Mouse (Mus musculus) heart, embryonic 16.5 days (tissue): ENCODE data around the gene Cmss1. TPM values are rescaled to one million over a fixed set of nuclear protein-coding genes. Genes with fewer than 3 reads are reported as not detected.

Experiments used
- ATAC-seq: fragments of 200-750 bp; cut with Nextera tagmentation; replicated peaks from 2 replicates; pipeline ENCODE4 v1.8.0; 2017; ENCODE audit warnings: moderate number of reproducible peaks; ENCODE audit not compliant: insufficient read depth, low FRiP score; ENCODE audit errors: extremely low read depth
- H3K27ac ChIP-seq: fragments of 300-500 bp; sonication (generic); 2 replicates; pipeline ENCODE4 v1.5.1; 2014; ENCODE audit warnings: mild to moderate bottlenecking, low read length, control low read depth, moderate library complexity
- H3K27me3 ChIP-seq: fragments of 300-500 bp; sonication (generic); 2 replicates; pipeline ENCODE4 v1.6.1; 2014; ENCODE audit warnings: low read length, mixed read lengths; ENCODE audit not compliant: control insufficient read depth, insufficient read depth
- H3K36me3 ChIP-seq: fragments of 300-500 bp; sonication (generic); 2 replicates; pipeline ENCODE4 v1.6.1; 2014; ENCODE audit not compliant: control insufficient read depth, insufficient read depth
- H3K4me1 ChIP-seq: fragments of 300-500 bp; sonication (generic); 2 replicates; pipeline ENCODE4 v1.6.1; 2014; ENCODE audit warnings: low read length, mixed read lengths; ENCODE audit not compliant: control insufficient read depth, insufficient read depth
- H3K4me2 ChIP-seq: fragments of 300-500 bp; sonication (generic); 2 replicates; pipeline ENCODE4 v1.6.1; 2014; ENCODE audit warnings: low read depth, mild to moderate bottlenecking, control low read depth, low read length
- H3K4me3 ChIP-seq: fragments of 300-500 bp; sonication (generic); 2 replicates; pipeline ENCODE4 v1.5.1; 2014; ENCODE audit warnings: mild to moderate bottlenecking, control low read depth, low read length
- H3K9ac ChIP-seq: fragments of 300-500 bp; sonication (generic); 2 replicates; pipeline ENCODE4 v1.6.1; 2014; ENCODE audit warnings: low read length, control low read depth
- H3K9me3 ChIP-seq: fragments of 300-500 bp; sonication (generic); replicated peaks from 2 replicates; pipeline ENCODE4 v1.6.1; 2016; ENCODE audit warnings: low read length; ENCODE audit not compliant: control insufficient read depth
- WGBS: fragments of 180-500 bp; shearing (Covaris S2); extraction: QIAGEN DNeasy Blood & Tissue Kit; methylation state at CpG from one replicate; pipeline ENCODE4 v1.1.7; 2014; 5-methylcytosine and 5-hydroxymethylcytosine counted together
- polyA plus RNA-seq: library from polyadenylated mRNA; unstranded; fragments of >200 nt; fragmentation: Nextera tagmentation; extraction: Ambion mirVana; gene quantifications from 2 replicates; pipeline ENCODE4 v1.2.1, GENCODE M21; 2015

The Cmss1 gene
- polyA plus RNA-seq, 1 experiment from 2014 or later = 39.5 TPM

- no peak overlapping the region for H3K4me3 ChIP-seq
- no peak overlapping the region for H3K4me2 ChIP-seq
- no peaks in the 10 kb centered on the region for H3K27me3 ChIP-seq
- H3K27ac ChIP-seq = peak overlapping the region; percentile 19; the same call in 1 of the 2 replicates
- no peaks in the 10 kb centered on the region for H3K9me3 ChIP-seq
- H3K36me3 ChIP-seq = no peaks in the 10 kb centered on the region
- no peak overlapping the region for H3K9ac ChIP-seq
- H3K4me1 ChIP-seq = peaks cover 2% of the 10 kb centered on the region; the same call in 1 of the 2 replicates
- ATAC-seq = no peak; the same call in 1 of the 2 replicates
- WGBS = 65% methylated on average over 10 of the region's 10 CpGs
Observed at GRCm38 (mm10) chr16:57515636-57516035, 91.0 kb downstream of the Cmss1 start.

GRCm38 (mm10) chr16:57514371-57514770 lies 92.3 kb downstream of the Cmss1 start:
- no peak overlapping the region for H3K4me3 ChIP-seq
- no peak overlapping the region for H3K9ac ChIP-seq
- H3K27me3 ChIP-seq = no peaks in the 10 kb centered on the region
- peaks cover 2% of the 10 kb centered on the region; the same call in 1 of the 2 replicates for H3K4me1 ChIP-seq
- H3K9me3 ChIP-seq = no peaks in the 10 kb centered on the region
- no peak for ATAC-seq
- no peak overlapping the region for H3K4me2 ChIP-seq
- H3K27ac ChIP-seq = no peak overlapping the region
- WGBS = 69% methylated on average over 4 of the region's 4 CpGs
- H3K36me3 ChIP-seq = no peaks in the 10 kb centered on the region

GRCm38 (mm10) chr16:57513562-57513961 lies 93.1 kb downstream of the Cmss1 start:
- Histone ChIP-seq H3K9ac (no peak overlapping the region), H3K4me3 (no peak overlapping the region), H3K36me3 (no peaks in the 10 kb centered on the region), H3K27ac (no peak overlapping the region), H3K4me1 (peaks cover 2% of the 10 kb centered on the region; the same call in 1 of the 2 replicates), H3K27me3 (no peaks in the 10 kb centered on the region), H3K4me2 (no peak overlapping the region), H3K9me3 (no peaks in the 10 kb centered on the region)
- 86% methylated on average over 7 of the region's 7 CpGs for WGBS
- no peak for ATAC-seq

GRCm38 (mm10) chr16:57509099-57509498 lies 97.6 kb downstream of the Cmss1 start:
- no peak for ATAC-seq
- Histone ChIP-seq H3K4me1 (peaks cover 3% of the 10 kb centered on the region; the same call in 1 of the 2 replicates), H3K4me2 (no peak overlapping the region), H3K9ac (no peak overlapping the region), H3K4me3 (no peak overlapping the region), H3K36me3 (0 out of 2 replicates have a peak, but pooled peaks cover 2% of the 10 kb centered on the region), H3K27me3 (no peaks in the 10 kb centered on the region), H3K9me3 (no peaks in the 10 kb centered on the region), H3K27ac (no peak overlapping the region)
- WGBS = 64% methylated on average over 3 of the region's 3 CpGs

- ATAC-seq = no peak
- Histone ChIP-seq H3K27me3 (no peaks in the 10 kb centered on the region), H3K4me1 (peaks cover 3% of the 10 kb centered on the region; the same call in 1 of the 2 replicates), H3K9ac (no peak overlapping the region), H3K27ac (no peak overlapping the region), H3K4me2 (no peak overlapping the region), H3K4me3 (no peak overlapping the region), H3K9me3 (no peaks in the 10 kb centered on the region), H3K36me3 (0 out of 2 replicates have a peak, but pooled peaks cover 2% of the 10 kb centered on the region)
- 91% methylated on average over 1 of the region's 1 CpGs for WGBS
Observed at GRCm38 (mm10) chr16:57508351-57508750, 98.3 kb downstream of the Cmss1 start.

GRCm38 (mm10) chr16:57506133-57506532 lies 100.5 kb downstream of the Cmss1 start:
- H3K9me3 ChIP-seq = no peaks in the 10 kb centered on the region
- H3K9ac ChIP-seq = no peak overlapping the region
- H3K27ac ChIP-seq = no peak overlapping the region
- ATAC-seq = no peak
- no peaks in the 10 kb centered on the region for H3K27me3 ChIP-seq
- no peak overlapping the region for H3K4me2 ChIP-seq
- 81% methylated on average over 6 of the region's 6 CpGs for WGBS
- no peak overlapping the region for H3K4me3 ChIP-seq
- H3K36me3 ChIP-seq = 0 out of 2 replicates have a peak, but pooled peaks cover 2% of the 10 kb centered on the region
- peaks cover 7% of the 10 kb centered on the region; the same call in 1 of the 2 replicates for H3K4me1 ChIP-seq

- Histone ChIP-seq H3K9me3 (no peaks in the 10 kb centered on the region), H3K9ac (no peak overlapping the region), H3K4me1 (peaks cover 11% of the 10 kb centered on the region; the same call in 1 of the 2 replicates), H3K27ac (no peak overlapping the region), H3K36me3 (0 out of 2 replicates have a peak, but pooled peaks cover 2% of the 10 kb centered on the region), H3K4me2 (no peak overlapping the region), H3K4me3 (no peak overlapping the region), H3K27me3 (no peaks in the 10 kb centered on the region)
- ATAC-seq = no peak
- 62% methylated on average over 4 of the region's 4 CpGs for WGBS
Observed at GRCm38 (mm10) chr16:57504728-57505127, 101.9 kb downstream of the Cmss1 start.

- Histone ChIP-seq H3K4me3 (no peak overlapping the region), H3K4me1 (peaks cover 14% of the 10 kb centered on the region), H3K9ac (no peak overlapping the region; the same call in 1 of the 2 replicates), H3K27me3 (no peaks in the 10 kb centered on the region), H3K36me3 (0 out of 2 replicates have a peak, but pooled peaks cover 2% of the 10 kb centered on the region), H3K4me2 (no peak overlapping the region), H3K9me3 (no peaks in the 10 kb centered on the region), H3K27ac (no peak overlapping the region)
- no peak for ATAC-seq
- WGBS = 61% methylated on average over 5 of the region's 5 CpGs
Observed at GRCm38 (mm10) chr16:57502761-57503160, 103.9 kb downstream of the Cmss1 start.

- peaks cover 14% of the 10 kb centered on the region for H3K4me1 ChIP-seq
- no peaks in the 10 kb centered on the region for H3K9me3 ChIP-seq
- 0 out of 2 replicates have a peak, but pooled peaks cover 2% of the 10 kb centered on the region for H3K36me3 ChIP-seq
- no peak for ATAC-seq
- no peak overlapping the region for H3K9ac ChIP-seq
- no peak overlapping the region for H3K27ac ChIP-seq
- no peak overlapping the region for H3K4me3 ChIP-seq
- H3K4me2 ChIP-seq = no peak overlapping the region
- WGBS = 63% methylated on average over 2 of the region's 2 CpGs
- H3K27me3 ChIP-seq = no peaks in the 10 kb centered on the region
Observed at GRCm38 (mm10) chr16:57502230-57502629, 104.4 kb downstream of the Cmss1 start.
